ENCODE assay signal across 8 mouse cellular contexts in genomic region chr8:111535491-111535890, GRCm38 (mm10). TPM values are rescaled to one million over a fixed set of nuclear protein-coding genes. Genes with fewer than 3 reads are reported as not detected.
A peak's percentile ranks its signal among the peaks of the same experiment; 100 is the strongest.
DNase-seq lines count a peak whose midpoint lies in the region; ATAC-seq and TF ChIP-seq lines count a peak whose summit lies in the region.

No protein-coding gene starts in this region.

- TF ChIP-seq POLR2A in testis, adult 2 months (IDR thresholded peaks at IDR 0.05; ENCODE audit: control insufficient read depth, low read depth, low read length): no peak

- no peak for ATAC-seq in liver, embryonic 15.5 days (ENCODE audit: insufficient read depth)
- no peak for ATAC-seq in CD4-positive, CD25-positive, alpha-beta regulatory T cell, adult 4 months

- no peak for TF ChIP-seq CTCF in gastrocnemius, adult 2 months (IDR thresholded peaks at IDR 0.05)
- TF ChIP-seq CTCF in testis, adult 2 months (IDR thresholded peaks at IDR 0.05; ENCODE audit: control insufficient read depth, insufficient read depth, insufficient replicate concordance, low read depth, low read length): no peak

- DNase-seq in gastrocnemius, adult 2 months: no peak
- DNase-seq in gastrocnemius, postnatal 36 days: no peak
- DNase-seq in testis, postnatal 14 days (ENCODE audit: low spot score): no peak
- no peak for DNase-seq in urinary bladder, adult 18-20 months (ENCODE audit: low spot score in 2 of 2)
- DNase-seq in urinary bladder, adult 2 months (ENCODE audit: low spot score): no peak

- peak overlapping the region; percentile 94 for H3K4me3 ChIP-seq in gastrocnemius, adult 2 months
- peak overlapping the region; percentile 99 for H3K4me3 ChIP-seq in testis, adult 2 months (ENCODE audit: control insufficient read depth, low read depth, low read length)
- peak overlapping the region; percentile 75; the same call in 1 of the 2 replicates for H3K4me3 ChIP-seq in liver, embryonic 15.5 days (replicated peaks)

- H3K4me2 ChIP-seq in liver, embryonic 15.5 days: peak overlapping the region; percentile 99; the same call in 1 of the 2 replicates

- H3K27ac ChIP-seq in gastrocnemius, adult 2 months: peak overlapping the region; percentile 95; the same call in 1 of the 2 replicates
- H3K27ac ChIP-seq in testis, adult 2 months (ENCODE audit: control insufficient read depth, insufficient read depth, low read depth, low read length): peak overlapping the region; percentile 99
- no peak overlapping the region for H3K27ac ChIP-seq in liver, embryonic 15.5 days (replicated peaks)

- no peaks in the 10 kb centered on the region for H3K9me3 ChIP-seq in liver, embryonic 15.5 days (replicated peaks)

- no peaks in the 10 kb centered on the region for H3K36me3 ChIP-seq in testis, adult 2 months (ENCODE audit: control insufficient read depth, insufficient read depth, low read length)
- H3K36me3 ChIP-seq in liver, embryonic 15.5 days (replicated peaks): no peaks in the 10 kb centered on the region

- WGBS in liver, embryonic 15.5 days (ENCODE audit: insufficient replicate concordance): 62% methylated on average over 5 of the region's 5 CpGs

- peaks cover 7% of the 10 kb centered on the region for H3K4me1 ChIP-seq in testis, adult 2 months (ENCODE audit: control insufficient read depth, insufficient read depth, low read length)
- peaks cover 29% of the 10 kb centered on the region for H3K4me1 ChIP-seq in liver, embryonic 15.5 days (replicated peaks)

- no peaks in the 10 kb centered on the region for H3K27me3 ChIP-seq in testis, adult 2 months (ENCODE audit: control insufficient read depth, insufficient read depth, low read length)
- H3K27me3 ChIP-seq in liver, embryonic 15.5 days: peaks cover 11% of the 10 kb centered on the region; the same call in 1 of the 2 replicates

- H3K9ac ChIP-seq in liver, embryonic 15.5 days: no peak overlapping the region

- intact Hi-C loops in gastrocnemius, adult 2 months (cut with DNase I): loop anchor here (1.0 kb wide), 2 partner anchors 91 to 127 kb away; no protein-coding TSS in a partner anchor
- intact Hi-C loops in gastrocnemius, postnatal 36 days (cut with DNase I): no loop called here

RNA-seq across cellular contexts. Expression of gene Znrf1, which starts 0.4 kb away (rescaled TPM):
- total RNA-seq in gastrocnemius, adult 2 months (2021): 10 to 100 TPM; 58.6 to 69.8 TPM
- 10 to 100 TPM; 55.6 TPM for total RNA-seq in gastrocnemius, postnatal 36 days (2021)
- 95.0 and 99.3 TPM in 2 replicates for polyA plus RNA-seq in testis, adult 2 months (2012; rRNA removed)
- 6.6 and 8.6 TPM in 2 replicates for polyA plus RNA-seq in liver, embryonic 15.5 days (2015; fragmentation: Nextera tagmentation; extraction: Ambion mirVana)
- polyA plus RNA-seq in urinary bladder, adult 2 months (2012; rRNA removed): 74.4 and 89.9 TPM in 2 replicates
- polyA plus RNA-seq in CD4-positive, CD25-positive, alpha-beta regulatory T cell, adult 4 months (2017; shearing (Covaris generic)): 10 to 100 TPM; 27.5 to 43.5 TPM

RNA-seq across cellular contexts. Expression of gene Wdr59, which starts 13.6 kb away (rescaled TPM):
- 1 to 10 TPM; 7.9 to 8.2 TPM for total RNA-seq in gastrocnemius, adult 2 months (2021)
- 1 to 10 TPM; 7.1 to 8.1 TPM for total RNA-seq in gastrocnemius, postnatal 36 days (2021)
- 5.4 and 5.8 TPM in 2 replicates for polyA plus RNA-seq in testis, adult 2 months (2012; rRNA removed)
- polyA plus RNA-seq in liver, embryonic 15.5 days (2015; fragmentation: Nextera tagmentation; extraction: Ambion mirVana): 1.6 and 1.7 TPM in 2 replicates
- polyA plus RNA-seq in urinary bladder, adult 2 months (2012; rRNA removed): 6.9 and 7.0 TPM in 2 replicates
- 1 to 10 TPM; 4.3 to 6.5 TPM for polyA plus RNA-seq in CD4-positive, CD25-positive, alpha-beta regulatory T cell, adult 4 months (2017; shearing (Covaris generic))
